Mouse (Mus musculus): ENCODE results near the gene Grin2b.

DNA sequence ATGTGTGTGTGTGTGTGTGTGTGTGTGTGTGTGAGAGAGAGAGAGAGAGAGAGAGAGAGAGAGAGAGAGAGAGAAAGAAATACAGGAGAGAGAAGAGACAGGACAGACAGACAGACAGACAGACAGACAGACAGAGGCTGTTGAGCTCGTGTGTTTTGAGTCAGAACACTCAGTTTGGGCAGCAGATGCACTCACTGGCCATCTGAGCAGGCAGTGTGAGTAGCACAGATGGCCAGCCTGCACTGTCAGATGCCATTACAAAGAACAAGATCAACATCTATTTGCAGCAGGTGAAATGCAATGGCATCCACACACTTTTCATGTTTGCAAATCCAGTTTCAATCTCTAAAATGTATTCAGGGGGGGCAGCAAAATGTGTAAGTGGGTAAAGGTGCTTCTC is 120.0 kb downstream of the Grin2b start:
- no peak for TF ChIP-seq CTCF (IDR thresholded peaks at IDR 0.05; ENCODE audit: low read depth, low read length)
- TF ChIP-seq POLR2A (IDR thresholded peaks at IDR 0.05; ENCODE audit: extremely low read depth, insufficient read depth, low read length), result no peak
